Comparison of ENCODE assay signal across 21 mouse cellular contexts in the genomic region with DNA sequence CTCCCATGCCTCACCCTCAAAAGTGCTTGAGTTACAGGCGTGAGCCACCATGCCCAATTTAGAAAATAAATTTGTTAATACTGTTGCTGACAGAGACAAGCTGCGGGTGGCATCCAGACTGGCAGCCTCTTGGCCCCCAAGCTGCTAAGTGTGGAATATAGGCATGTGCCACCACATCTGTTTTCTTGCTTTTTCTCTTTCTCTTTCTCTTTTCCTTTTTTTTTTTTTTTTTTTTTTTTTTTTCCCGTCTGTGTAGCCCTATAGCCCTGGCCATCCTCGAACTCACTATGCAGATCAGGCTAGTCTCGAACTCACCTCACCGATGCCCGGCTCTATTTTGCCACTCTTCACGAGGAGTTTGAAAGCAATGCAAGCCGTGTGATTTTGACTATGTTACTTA.
DNase-seq lines count a peak whose midpoint lies in the region; ATAC-seq and TF ChIP-seq lines count a peak whose summit lies in the region.
"Had no signal": no experiment of that assay in that cellular context is flagged by ENCODE, and none has a peak within 500 bp of the region (broad histone marks: within the 10 kb centered on the region; RNA-seq: fewer than 3 reads in every experiment).

No protein-coding gene starts in this region.

- no peak for TF ChIP-seq CTCF in forebrain, postnatal 0 days (IDR thresholded peaks at IDR 0.05; ENCODE audit: low read depth)
- TF ChIP-seq CTCF in CH12.LX (conservative IDR thresholded peaks at IDR 0.05 in 1 of 2, IDR thresholded peaks at IDR 0.05 in 1 of 2; ENCODE audit: low read depth in 2 of 2, low read length in 2 of 2) = no peak

- peaks cover 21% of the 10 kb centered on the region for H3K4me1 ChIP-seq in forebrain, embryonic 12.5 days
- H3K4me1 ChIP-seq in forebrain, postnatal 0 days (ENCODE audit: insufficient read depth) = peaks cover 14% of the 10 kb centered on the region
- peaks cover 20% of the 10 kb centered on the region for H3K4me1 ChIP-seq in hindbrain, embryonic 14.5 days (replicated peaks; ENCODE audit: control insufficient read depth, insufficient read depth, low read length)
- H3K4me1 ChIP-seq in hindbrain, embryonic 16.5 days (ENCODE audit: control insufficient read depth, insufficient read depth, low read depth, low read length) = peaks cover 8% of the 10 kb centered on the region
- H3K4me1 ChIP-seq in CH12.LX (ENCODE audit: control insufficient read depth in 1 of 2, insufficient read depth in 2 of 2) = peaks cover 0 to 28% of the 10 kb centered on the region in 2 experiments; a peak in 2 of 4 replicates
- peaks cover 17% of the 10 kb centered on the region for H3K4me1 ChIP-seq in embryonic facial prominence, embryonic 15.5 days

- H3K27ac ChIP-seq in forebrain, embryonic 12.5 days = peak overlapping the region; percentile 46; the same call in 1 of the 2 replicates
- H3K27ac ChIP-seq in forebrain, postnatal 0 days (ENCODE audit: low read depth, low read length) = no peak overlapping the region
- 0 out of 2 replicates have a peak overlapping the region, but pooled peaks have one; percentile 6 for H3K27ac ChIP-seq in hindbrain, embryonic 14.5 days
- no peak overlapping the region for H3K27ac ChIP-seq in hindbrain, embryonic 16.5 days (ENCODE audit: low read depth, low read length)
- no peak overlapping the region for H3K27ac ChIP-seq in CH12.LX (ENCODE audit: insufficient read depth, low read depth)
- peak overlapping the region; percentile 72 for H3K27ac ChIP-seq in embryonic facial prominence, embryonic 15.5 days (replicated peaks)
- H3K27ac ChIP-seq: left cerebral cortex, adult 2 months; stomach, embryonic 15.5 days had no signal

- in situ Hi-C loops in CH12.LX (cut with MboI; ENCODE audit: low pct_ligation_motif_present, low pct_unique_long_range_greater_than_20kb, low sequenced_read_pairs) = loop anchor here (5.0 kb wide), 1 partner anchor 83 kb away; no protein-coding TSS in a partner anchor

- no peak for ATAC-seq in forebrain, embryonic 12.5 days (ENCODE audit: low FRiP score)
- no peak for ATAC-seq in forebrain, postnatal 0 days
- no peak for ATAC-seq in hindbrain, embryonic 14.5 days (ENCODE audit: low FRiP score)
- no peak for ATAC-seq in hindbrain, embryonic 16.5 days
- no peak for ATAC-seq in embryonic facial prominence, embryonic 15.5 days (ENCODE audit: insufficient number of reproducible peaks, low FRiP score, low TSS enrichment, low read depth)
- ATAC-seq: activated CD4-positive, CD25-positive, alpha-beta regulatory T cell, adult 4 months had no signal

- H3K27me3 ChIP-seq in forebrain, embryonic 12.5 days = no peaks in the 10 kb centered on the region
- no peaks in the 10 kb centered on the region for H3K27me3 ChIP-seq in forebrain, postnatal 0 days (ENCODE audit: insufficient read depth, low read length)
- no peaks in the 10 kb centered on the region for H3K27me3 ChIP-seq in hindbrain, embryonic 14.5 days (ENCODE audit: control insufficient read depth, insufficient read depth, low read length)
- no peaks in the 10 kb centered on the region for H3K27me3 ChIP-seq in hindbrain, embryonic 16.5 days (replicated peaks; ENCODE audit: control insufficient read depth, insufficient read depth, low read length)
- H3K27me3 ChIP-seq in CH12.LX (replicated peaks) = no peaks in the 10 kb centered on the region
- H3K27me3 ChIP-seq in embryonic facial prominence, embryonic 15.5 days = no peaks in the 10 kb centered on the region
- H3K27me3 ChIP-seq: limb, embryonic 15.5 days; stomach, embryonic 15.5 days had no signal

- no peak for TF ChIP-seq RAD21 in CH12.LX (IDR thresholded peaks at IDR 0.05; ENCODE audit: low read depth, low read length)

- no peak for TF ChIP-seq POLR2A in CH12.LX (IDR thresholded peaks at IDR 0.05; ENCODE audit: low read depth, low read length)

- no peak overlapping the region for H3K9ac ChIP-seq in forebrain, embryonic 12.5 days
- H3K9ac ChIP-seq in forebrain, postnatal 0 days = no peak overlapping the region
- no peak overlapping the region for H3K9ac ChIP-seq in hindbrain, embryonic 14.5 days
- H3K9ac ChIP-seq in hindbrain, embryonic 16.5 days (ENCODE audit: low read depth, low read length) = no peak overlapping the region
- no peak overlapping the region for H3K9ac ChIP-seq in CH12.LX (ENCODE audit: insufficient read depth, low read depth)
- H3K9ac ChIP-seq in embryonic facial prominence, embryonic 15.5 days = no peak overlapping the region
- H3K9ac ChIP-seq: limb, embryonic 15.5 days; stomach, embryonic 15.5 days had no signal

- dilution Hi-C loops in CH12.LX (cut with MboI; ENCODE audit: extremely low pct_ligation_motif_present, extremely low pct_unique_long_range_greater_than_20kb, low sequenced_read_pairs) = no loop called here

- no peak overlapping the region for H3K4me3 ChIP-seq in forebrain, embryonic 12.5 days (replicated peaks)
- no peak overlapping the region for H3K4me3 ChIP-seq in forebrain, postnatal 0 days (ENCODE audit: low read depth, low read length)
- H3K4me3 ChIP-seq in hindbrain, embryonic 14.5 days (replicated peaks; ENCODE audit: low read length) = no peak overlapping the region
- no peak overlapping the region for H3K4me3 ChIP-seq in hindbrain, embryonic 16.5 days (ENCODE audit: low read length)
- H3K4me3 ChIP-seq in CH12.LX (replicated peaks in 1 of 3; ENCODE audit: low read depth in 2 of 3, low read length in 2 of 3, poor library complexity in 1 of 3) = no peak overlapping the region
- no peak overlapping the region for H3K4me3 ChIP-seq in embryonic facial prominence, embryonic 15.5 days (replicated peaks)
- H3K4me3 ChIP-seq: left cerebral cortex, adult 2 months; limb, embryonic 15.5 days; stomach, embryonic 15.5 days had no signal

- H3K79me2 ChIP-seq in CH12.LX (replicated peaks; ENCODE audit: control insufficient read depth, extremely low read depth, insufficient read depth, poor library complexity, severe bottlenecking) = peaks cover 3% of the 10 kb centered on the region; the same call in 1 of the 2 replicates

- H3K36me3 ChIP-seq in forebrain, embryonic 12.5 days (replicated peaks) = no peaks in the 10 kb centered on the region
- H3K36me3 ChIP-seq in forebrain, postnatal 0 days (ENCODE audit: insufficient read depth) = no peaks in the 10 kb centered on the region
- no peaks in the 10 kb centered on the region for H3K36me3 ChIP-seq in hindbrain, embryonic 14.5 days (replicated peaks; ENCODE audit: control insufficient read depth, insufficient read depth)
- H3K36me3 ChIP-seq in hindbrain, embryonic 16.5 days (ENCODE audit: control insufficient read depth, insufficient read depth, low read length) = no peaks in the 10 kb centered on the region
- H3K36me3 ChIP-seq in CH12.LX (replicated peaks in 1 of 2; ENCODE audit: control insufficient read depth in 1 of 2, insufficient read depth in 1 of 2, low read length in 1 of 2) = no peaks in the 10 kb centered on the region
- no peaks in the 10 kb centered on the region for H3K36me3 ChIP-seq in embryonic facial prominence, embryonic 15.5 days
- H3K36me3 ChIP-seq: limb, embryonic 15.5 days; stomach, embryonic 15.5 days had no signal

- TF ChIP-seq EP300 in CH12.LX (IDR thresholded peaks at IDR 0.05; ENCODE audit: low read length) = no peak

- no peak overlapping the region for H3K4me2 ChIP-seq in forebrain, embryonic 12.5 days
- no peak overlapping the region for H3K4me2 ChIP-seq in forebrain, postnatal 0 days (ENCODE audit: low read depth)
- H3K4me2 ChIP-seq in hindbrain, embryonic 14.5 days (replicated peaks) = no peak overlapping the region
- H3K4me2 ChIP-seq in hindbrain, embryonic 16.5 days (ENCODE audit: low read length) = no peak overlapping the region
- H3K4me2 ChIP-seq in CH12.LX (ENCODE audit: insufficient read depth, low read depth, poor library complexity, severe bottlenecking) = no peak overlapping the region
- H3K4me2 ChIP-seq in embryonic facial prominence, embryonic 15.5 days (replicated peaks) = no peak overlapping the region
- H3K4me2 ChIP-seq: limb, embryonic 15.5 days; stomach, embryonic 15.5 days had no signal

- H3K9me3 ChIP-seq in forebrain, embryonic 12.5 days = no peaks in the 10 kb centered on the region
- H3K9me3 ChIP-seq in forebrain, postnatal 0 days (ENCODE audit: low read length) = no peaks in the 10 kb centered on the region
- H3K9me3 ChIP-seq in hindbrain, embryonic 14.5 days (ENCODE audit: control insufficient read depth, low read length) = 0 out of 2 replicates have a peak, but pooled peaks cover 4% of the 10 kb centered on the region
- no peaks in the 10 kb centered on the region for H3K9me3 ChIP-seq in hindbrain, embryonic 16.5 days (ENCODE audit: control insufficient read depth, low read length)
- H3K9me3 ChIP-seq in CH12.LX (replicated peaks; ENCODE audit: low read length) = no peaks in the 10 kb centered on the region
- H3K9me3 ChIP-seq in embryonic facial prominence, embryonic 15.5 days (replicated peaks) = no peaks in the 10 kb centered on the region
- H3K9me3 ChIP-seq: limb, embryonic 15.5 days; stomach, embryonic 15.5 days had no signal

- DNase-seq in forebrain, postnatal 0 days = no peak
- DNase-seq in hindbrain, embryonic 14.5 days (ENCODE audit: low spot score) = no peak
- DNase-seq in CH12.LX (ENCODE audit: extremely low read depth) = no peak
- DNase-seq in left cerebral cortex, adult 9 months (ENCODE audit: low spot score in 2 of 2) = no peak
- no peak for DNase-seq in cerebellum, adult 11 months
- DNase-seq: adrenal gland, postnatal 14 days; cerebellum, adult 18-20 months; gastrocnemius, postnatal 10 days; kidney, adult 18-20 months; kidney, postnatal 14 days; lung, adult 18-20 months; lung, postnatal 36 days; right cerebral cortex, postnatal 14 days; thymus, adult 2 months had no signal

- WGBS in forebrain, embryonic 12.5 days = 91% methylated on average over 9 of the region's 9 CpGs
- WGBS in forebrain, postnatal 0 days = 80% methylated on average over 9 of the region's 9 CpGs
- WGBS in hindbrain, embryonic 14.5 days = 93% methylated on average over 9 of the region's 9 CpGs
- WGBS in hindbrain, embryonic 16.5 days = 91% methylated on average over 9 of the region's 9 CpGs
- WGBS in embryonic facial prominence, embryonic 15.5 days = 66% methylated on average over 9 of the region's 9 CpGs

TF ChIP-seq in CH12.LX, 34 proteins besides CTCF, POLR2A, EP300 and RAD21:
- TF ChIP-seq ZMIZ1 (IDR thresholded peaks at IDR 0.05; ENCODE audit: low read depth, low read length) = no peak
- no peak for TF ChIP-seq MAFK (IDR thresholded peaks at IDR 0.05; ENCODE audit: insufficient replicate concordance, low read length)
- TF ChIP-seq ZNF384 (IDR thresholded peaks at IDR 0.05; ENCODE audit: low read depth, low read length) = peak; percentile 70
TF ChIP-seq in CH12.LX: peak in this region for 1.

Comparison
In these comparisons a context has a peak if more than half of its experiments do, and no peak if none do; other contexts are left out.
1. H3K27ac ChIP-seq: peak in forebrain, embryonic 12.5 days (single experiment), hindbrain, embryonic 14.5 days (single experiment) and embryonic facial prominence, embryonic 15.5 days (single experiment); none in forebrain, postnatal 0 days (single experiment), hindbrain, embryonic 16.5 days (single experiment) and CH12.LX (single experiment).